Mouse (Mus musculus) thymus, postnatal 4 days (tissue): ENCODE measurements around the gene Cmc2.

Experiments used
- DNase-seq: peaks from one replicate; pipeline ENCODE4 v3.0.0; 2021

The Cmc2 gene

GRCm38 (mm10) chr8:116905252-116905651 is 16.0 kb downstream of the Cmc2 start:
- DNase-seq, result peak; percentile 25

GRCm38 (mm10) chr8:116904736-116905135 is 16.5 kb downstream of the Cmc2 start:
- no peak for DNase-seq

- DNase-seq, result no peak
These were observed 25.7 kb downstream of the Cmc2 start for GRCm38 (mm10) chr8:116895521-116895920.

GRCm38 (mm10) chr8:116893938-116894337 is 27.3 kb downstream of the Cmc2 start:
- DNase-seq, result no peak

- no peak for DNase-seq
These were observed 28.6 kb downstream of the Cmc2 start for GRCm38 (mm10) chr8:116892636-116893035.

GRCm38 (mm10) chr8:116892130-116892529 is 29.1 kb downstream of the Cmc2 start:
- no peak for DNase-seq

- no peak for DNase-seq
These were observed 29.8 kb downstream of the Cmc2 start for GRCm38 (mm10) chr8:116891446-116891845.

- DNase-seq, result no peak
These were observed 33.4 kb downstream of the Cmc2 start for GRCm38 (mm10) chr8:116887813-116888212.

GRCm38 (mm10) chr8:116881396-116881795 is 39.9 kb downstream of the Cmc2 start:
- DNase-seq, result no peak

- peak; percentile 36 for DNase-seq
These were observed 45.3 kb downstream of the Cmc2 start for GRCm38 (mm10) chr8:116875798-116876450.

- no peak for DNase-seq
These were observed 47.3 kb downstream of the Cmc2 start for GRCm38 (mm10) chr8:116873986-116874385.

- DNase-seq, result peak; percentile 28
These were observed 47.7 kb downstream of the Cmc2 start for GRCm38 (mm10) chr8:116873586-116873985.

- peak; percentile 40 for DNase-seq
These were observed 48.4 kb downstream of the Cmc2 start for GRCm38 (mm10) chr8:116872761-116873342.

GRCm38 (mm10) chr8:116868699-116869098 is 52.6 kb downstream of the Cmc2 start:
- DNase-seq, result peak; percentile 32

GRCm38 (mm10) chr8:116867321-116867720 is 53.9 kb downstream of the Cmc2 start:
- DNase-seq, result no peak

GRCm38 (mm10) chr8:116866118-116866903 is 54.9 kb downstream of the Cmc2 start:
- DNase-seq, result peak; percentile 90

- no peak for DNase-seq
These were observed 56.7 kb downstream of the Cmc2 start for GRCm38 (mm10) chr8:116864514-116864913.

GRCm38 (mm10) chr8:116864022-116864387 is 57.2 kb downstream of the Cmc2 start:
- no peak for DNase-seq

GRCm38 (mm10) chr8:116863357-116864021 is 57.8 kb downstream of the Cmc2 start:
- DNase-seq, result peak; percentile 24

GRCm38 (mm10) chr8:116862191-116862590 is 59.1 kb downstream of the Cmc2 start:
- DNase-seq, result no peak

- no peak for DNase-seq
These were observed 69.2 kb downstream of the Cmc2 start for GRCm38 (mm10) chr8:116852042-116852441.

GRCm38 (mm10) chr8:116848042-116848441 is 73.2 kb downstream of the Cmc2 start:
- DNase-seq, result no peak

GRCm38 (mm10) chr8:116842678-116843077 is 78.6 kb downstream of the Cmc2 start:
- no peak for DNase-seq
